Mouse (Mus musculus): ENCODE data around the gene 6330409D20Rik. TPM values are rescaled to one million over a fixed set of nuclear protein-coding genes. Genes with fewer than 3 reads are reported as not detected.

6330409D20Rik gene
- total RNA-seq, 1 experiment = not detected

DNA sequence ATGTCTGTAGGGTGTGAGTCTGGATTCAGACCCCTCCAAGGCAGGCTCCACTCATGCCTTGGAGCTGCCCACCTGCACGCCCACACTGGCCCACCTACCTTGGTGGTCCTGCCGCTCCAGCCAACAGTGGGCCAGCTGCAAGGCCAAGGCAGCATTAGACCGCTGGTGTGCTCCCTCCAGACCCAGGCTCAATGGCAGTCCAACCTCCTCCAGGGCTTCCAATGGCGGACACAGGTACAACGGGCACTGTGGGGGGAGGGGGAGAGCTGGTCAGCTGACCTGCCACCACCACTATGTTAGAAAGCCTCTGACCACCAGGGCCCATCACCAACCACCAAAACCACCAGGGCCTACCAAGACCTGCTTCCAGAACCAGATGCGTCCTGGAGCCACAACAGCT is 54.2 kb downstream of the 6330409D20Rik start:
- no peak for TF ChIP-seq ZNF384 (IDR thresholded peaks at IDR 0.05; ENCODE audit: low read depth, low read length)
- TF ChIP-seq ZC3H11A (IDR thresholded peaks at IDR 0.05; ENCODE audit: borderline replicate concordance, low read depth, low read length) = no peak
- no peak for TF ChIP-seq MAFK (IDR thresholded peaks at IDR 0.05; ENCODE audit: insufficient read depth, low read depth, low read length)
- no peak for TF ChIP-seq CHD2 (IDR thresholded peaks at IDR 0.05; ENCODE audit: low read depth, low read length)
- no peak for TF ChIP-seq HCFC1 (IDR thresholded peaks at IDR 0.05; ENCODE audit: borderline replicate concordance, insufficient read depth, low read length)
- DNase-seq (ENCODE audit: low read depth, low spot score) = no peak
- Histone ChIP-seq H3K36me3 (ENCODE audit: control insufficient read depth, insufficient read depth, low read length, poor library complexity, severe bottlenecking) (peaks cover 65% of the 10 kb centered on the region), H3K4me1 (ENCODE audit: control insufficient read depth in 2 of 2, insufficient read depth in 2 of 2, low read length in 2 of 2, poor library complexity in 1 of 2) (peaks cover 1 to 15% of the 10 kb centered on the region in 2 experiments; a peak in 1 of 4 replicates), H3K4me3 (ENCODE audit: insufficient read depth in 1 of 2, low read depth in 1 of 2, low read length in 2 of 2, poor library complexity in 1 of 2, severe bottlenecking in 1 of 2) (no peak overlapping the region), H3K9ac (ENCODE audit: insufficient read depth, low read depth, low read length, poor library complexity, severe bottlenecking) (no peak overlapping the region), H3K9me3 (ENCODE audit: control insufficient read depth, insufficient read depth, low read depth, low read length) (no peaks in the 10 kb centered on the region), H3K27ac (ENCODE audit: insufficient read depth, low read depth, low read length, poor library complexity, severe bottlenecking) (0 out of 2 replicates have a peak overlapping the region, but pooled peaks have one; percentile 45)
- in situ Hi-C loops (cut with MboI; ENCODE audit: low sequenced_read_pairs in 2 of 2, unreplicated experiment in 2 of 2) = no loop called here

DNA sequence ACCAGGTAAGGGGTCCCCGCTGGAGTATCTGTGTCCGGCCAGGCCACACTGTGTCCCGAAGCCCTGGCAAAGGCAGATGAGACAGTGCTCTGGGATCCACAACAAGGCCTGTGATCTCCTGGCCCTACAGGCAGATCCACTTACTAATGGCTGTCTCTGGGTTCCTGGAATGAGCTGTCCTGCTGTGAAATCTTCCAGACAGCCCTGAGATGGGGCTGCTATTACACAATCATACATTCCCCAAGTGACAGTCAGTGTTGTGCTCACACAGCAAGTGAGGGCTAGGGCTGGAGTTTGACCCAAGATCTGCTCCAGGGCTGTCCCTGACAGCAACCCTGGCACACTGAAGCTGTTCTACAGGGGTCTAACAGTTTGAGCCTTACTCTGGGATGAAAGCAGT is 55.0 kb downstream of the 6330409D20Rik start:
- H3K4me1 ChIP-seq (ENCODE audit: control insufficient read depth in 2 of 2, insufficient read depth in 2 of 2, low read length in 2 of 2, poor library complexity in 1 of 2) = peaks cover 2 to 9% of the 10 kb centered on the region in 2 experiments; a peak in 1 of 4 replicates
- peaks cover 69% of the 10 kb centered on the region for H3K36me3 ChIP-seq (ENCODE audit: control insufficient read depth, insufficient read depth, low read length, poor library complexity, severe bottlenecking)
- H3K9ac ChIP-seq (ENCODE audit: insufficient read depth, low read depth, low read length, poor library complexity, severe bottlenecking) = no peak overlapping the region
- in situ Hi-C loops (cut with MboI; ENCODE audit: low sequenced_read_pairs in 2 of 2, unreplicated experiment in 2 of 2) = no loop called here
- H3K4me3 ChIP-seq (ENCODE audit: insufficient read depth in 1 of 2, low read depth in 1 of 2, low read length in 2 of 2, poor library complexity in 1 of 2, severe bottlenecking in 1 of 2) = no peak overlapping the region
- no peak overlapping the region for H3K27ac ChIP-seq (ENCODE audit: insufficient read depth, low read depth, low read length, poor library complexity, severe bottlenecking)
- H3K9me3 ChIP-seq (ENCODE audit: control insufficient read depth, insufficient read depth, low read depth, low read length) = no peaks in the 10 kb centered on the region
- DNase-seq (ENCODE audit: low read depth, low spot score) = no peak
- no peak for TF ChIP-seq ZC3H11A (IDR thresholded peaks at IDR 0.05; ENCODE audit: borderline replicate concordance, low read depth, low read length)
- no peak for TF ChIP-seq HCFC1 (IDR thresholded peaks at IDR 0.05; ENCODE audit: borderline replicate concordance, insufficient read depth, low read length)
- no peak for TF ChIP-seq MAFK (IDR thresholded peaks at IDR 0.05; ENCODE audit: insufficient read depth, low read depth, low read length)
- TF ChIP-seq ZNF384 (IDR thresholded peaks at IDR 0.05; ENCODE audit: low read depth, low read length) = no peak
- TF ChIP-seq CHD2 (IDR thresholded peaks at IDR 0.05; ENCODE audit: low read depth, low read length) = no peak

DNA sequence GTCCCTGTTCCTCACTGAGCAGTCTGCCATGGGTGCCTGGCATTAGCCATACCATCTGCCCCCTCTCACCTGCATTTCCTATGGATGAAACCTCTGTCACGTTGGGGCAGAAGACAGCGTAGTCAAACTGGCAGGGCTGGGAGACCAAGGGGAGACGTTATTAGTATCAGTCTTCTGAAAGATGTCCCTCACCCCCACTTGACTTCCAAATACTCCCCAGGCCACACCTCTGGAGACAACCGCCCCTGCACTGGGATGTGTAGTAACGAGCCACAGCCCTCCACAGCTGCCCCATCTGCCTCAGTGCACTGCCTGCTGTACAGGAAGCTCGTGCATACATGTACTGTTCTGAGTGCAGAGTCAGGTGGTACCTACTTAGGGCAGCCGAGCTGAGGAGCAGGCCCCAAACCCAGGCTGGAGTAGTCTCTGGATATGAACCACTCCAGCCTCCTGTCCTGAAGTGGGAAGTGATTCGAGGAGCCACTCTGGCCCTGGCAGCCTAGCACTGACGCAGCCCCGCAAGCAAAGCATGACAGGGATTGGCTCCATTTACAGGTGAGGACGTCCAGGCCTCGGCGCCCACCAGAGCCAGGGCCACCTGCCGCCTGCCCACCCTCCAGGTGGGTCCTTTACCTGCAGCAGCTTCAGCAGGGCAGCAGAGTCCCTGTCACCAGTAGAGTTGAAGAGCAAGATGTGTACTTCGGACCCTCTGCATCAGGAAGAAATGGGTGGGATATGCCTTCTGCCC is 56.0 kb downstream of the 6330409D20Rik start:
- in situ Hi-C loops (cut with MboI; ENCODE audit: low sequenced_read_pairs in 2 of 2, unreplicated experiment in 2 of 2) = no loop called here

DNA sequence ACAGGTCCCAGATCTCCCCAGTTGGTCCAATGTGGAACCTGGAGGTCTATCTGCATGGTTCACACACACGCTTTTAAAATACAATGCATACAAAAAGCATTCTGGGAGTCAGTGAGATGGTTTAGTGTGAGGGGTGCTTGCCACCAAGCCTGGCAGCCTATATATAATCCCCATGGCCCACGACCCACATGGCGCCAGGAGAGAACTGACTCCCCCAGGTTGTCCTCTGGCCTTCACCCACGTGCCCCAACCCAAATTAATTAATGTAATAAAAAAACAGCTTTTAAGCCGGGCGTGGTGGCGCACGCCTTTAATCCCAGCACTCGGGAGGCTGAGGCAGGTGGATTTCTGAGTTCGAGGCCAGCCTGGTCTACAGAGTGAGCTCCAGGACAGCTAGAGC is 57.1 kb downstream of the 6330409D20Rik start:
- Histone ChIP-seq H3K27ac (ENCODE audit: insufficient read depth, low read depth, low read length, poor library complexity, severe bottlenecking) (no peak overlapping the region), H3K4me3 (ENCODE audit: insufficient read depth in 1 of 2, low read depth in 1 of 2, low read length in 2 of 2, poor library complexity in 1 of 2, severe bottlenecking in 1 of 2) (no peak overlapping the region), H3K36me3 (ENCODE audit: control insufficient read depth, insufficient read depth, low read length, poor library complexity, severe bottlenecking) (peaks cover 70% of the 10 kb centered on the region), H3K4me1 (ENCODE audit: control insufficient read depth in 2 of 2, insufficient read depth in 2 of 2, low read length in 2 of 2, poor library complexity in 1 of 2) (peaks cover 2 to 8% of the 10 kb centered on the region in 2 experiments; a peak in 1 of 4 replicates), H3K9ac (ENCODE audit: insufficient read depth, low read depth, low read length, poor library complexity, severe bottlenecking) (no peak overlapping the region), H3K9me3 (ENCODE audit: control insufficient read depth, insufficient read depth, low read depth, low read length) (no peaks in the 10 kb centered on the region)
- in situ Hi-C loops (cut with MboI; ENCODE audit: low sequenced_read_pairs in 2 of 2, unreplicated experiment in 2 of 2) = no loop called here
- TF ChIP-seq HCFC1 (IDR thresholded peaks at IDR 0.05; ENCODE audit: borderline replicate concordance, insufficient read depth, low read length) = no peak
- no peak for DNase-seq (ENCODE audit: low read depth, low spot score)

More for the DNA sequence above, 56.0 kb downstream of the 6330409D20Rik start:
- H3K36me3 ChIP-seq (ENCODE audit: control insufficient read depth, insufficient read depth, low read length, poor library complexity, severe bottlenecking) = peaks cover 67% of the 10 kb centered on the region
- H3K4me3 ChIP-seq (ENCODE audit: insufficient read depth in 1 of 2, low read depth in 1 of 2, low read length in 2 of 2, poor library complexity in 1 of 2, severe bottlenecking in 1 of 2) = no peak overlapping the region
- H3K9me3 ChIP-seq (ENCODE audit: control insufficient read depth, insufficient read depth, low read depth, low read length) = no peaks in the 10 kb centered on the region
- no peak for TF ChIP-seq MAFK (IDR thresholded peaks at IDR 0.05; ENCODE audit: insufficient read depth, low read depth, low read length)
- TF ChIP-seq CHD2 (IDR thresholded peaks at IDR 0.05; ENCODE audit: low read depth, low read length) = no peak
- no peak for TF ChIP-seq ZC3H11A (IDR thresholded peaks at IDR 0.05; ENCODE audit: borderline replicate concordance, low read depth, low read length)
- TF ChIP-seq ZNF384 (IDR thresholded peaks at IDR 0.05; ENCODE audit: low read depth, low read length) = no peak
- TF ChIP-seq HCFC1 (IDR thresholded peaks at IDR 0.05; ENCODE audit: borderline replicate concordance, insufficient read depth, low read length) = no peak
- no peak for DNase-seq (ENCODE audit: low read depth, low spot score)
- no peak overlapping the region; the same call in 1 of the 2 replicates for H3K27ac ChIP-seq (ENCODE audit: insufficient read depth, low read depth, low read length, poor library complexity, severe bottlenecking)
- peaks cover 2 to 8% of the 10 kb centered on the region in 2 experiments; a peak in 1 of 4 replicates for H3K4me1 ChIP-seq (ENCODE audit: control insufficient read depth in 2 of 2, insufficient read depth in 2 of 2, low read length in 2 of 2, poor library complexity in 1 of 2)
- no peak overlapping the region for H3K9ac ChIP-seq (ENCODE audit: insufficient read depth, low read depth, low read length, poor library complexity, severe bottlenecking)
